Mouse (Mus musculus) embryonic stem cell, embryonic (primary cell): Measurements from ENCODE around the gene Gm9376.

Source experiments
- CTCF ChIA-PET, 4 experiments: fragments of 300-600 bp in 2 of 4; fragments of 350-600 bp in 2 of 4; sonication (Branson Sonifier 250); formaldehyde crosslinking; loops; one replicate each; lab custom pipeline; 2022; ENCODE audit warnings: inconsistent platforms in 2 of 4; lab: Charles Lee
- POLR2A ChIA-PET, 4 experiments: fragments of 300-600 bp in 2 of 4; fragments of 350-600 bp in 2 of 4; sonication (Branson Sonifier 250); formaldehyde crosslinking; loops; one replicate each; lab custom pipeline; 2022; ENCODE audit warnings: antibody characterized with exemption in 4 of 4, inconsistent platforms in 1 of 4; lab: Charles Lee

Gene Gm9376

GRCm38 (mm10) chr14:118266660-118267059 is at the start of gene Gm9376:
Gm9376 (plus strand) TSS chr14:118266960.
- ChIA-PET CTCF (no interaction called here), POLR2A (no interaction called here)

GRCm38 (mm10) chr14:118220885-118221284 is 45.9 kb upstream of the Gm9376 start:
- ChIA-PET CTCF (interaction anchor here in 1 of 4 experiments (0.6 to 0.9 kb wide), 2 partner anchors 205 to 256 kb away, joined by 3 read pairs; no protein-coding TSS in a partner anchor), POLR2A (interaction anchor here in 2 of 4 experiments (1.2 to 1.5 kb wide), 2 partner anchors 12 to 16 kb away, joined by 3 to 5 read pairs; partner anchors contain the start of gene Sox21 (in 1 of the 2))

GRCm38 (mm10) chr14:118225061-118225743 is 41.6 kb upstream of the Gm9376 start:
- POLR2A ChIA-PET: interaction anchor here in 1 of 4 experiments (0.6 to 1.5 kb wide), 3 partner anchors 10 to 128 kb away, joined by 3 to 6 read pairs (median 3); partner anchors contain the start of gene Sox21
- CTCF ChIA-PET: interaction anchor here in 3 of 4 experiments (0.6 to 0.8 kb wide), 3 partner anchors 21 to 465 kb away, joined by 3 to 5 read pairs (median 4); no protein-coding TSS in a partner anchor

GRCm38 (mm10) chr14:118225911-118226310 is 40.8 kb upstream of the Gm9376 start:
- ChIA-PET CTCF (interaction anchor here in 2 of 4 experiments (0.6 to 0.8 kb wide), 2 partner anchors 22 to 464 kb away, joined by 4 to 5 read pairs; no protein-coding TSS in a partner anchor), POLR2A (interaction anchor here in 3 of 4 experiments (0.6 to 3.4 kb wide), 4 partner anchors 10 to 129 kb away, joined by 3 to 14 read pairs (median 4); partner anchors contain the start of gene Sox21 (in 2 of the 3))

- POLR2A ChIA-PET: interaction anchor here (0.6 to 3.4 kb wide), 8 partner anchors 10 to 42 kb away, joined by 3 to 14 read pairs (median 4); partner anchors contain the start of gene Sox21 (in 3 of the 4)
These were observed 40.1 kb upstream of the Gm9376 start for GRCm38 (mm10) chr14:118226471-118227155.

GRCm38 (mm10) chr14:118232381-118232970 is 34.3 kb upstream of the Gm9376 start:
- ChIA-PET CTCF (no interaction called here), POLR2A (interaction anchor here in 1 of 4 experiments (1.0 kb wide), 1 partner anchor 11 kb away, joined by 3 read pairs; no protein-coding TSS in a partner anchor)

More at GRCm38 (mm10) chr14:118226471-118227155, 40.1 kb upstream of the Gm9376 start:
- CTCF ChIA-PET: interaction anchor here in 3 of 4 experiments (0.6 to 0.8 kb wide), 6 partner anchors 71 to 604 kb away, joined by 3 to 5 read pairs (median 4); no protein-coding TSS in a partner anchor

DNA sequence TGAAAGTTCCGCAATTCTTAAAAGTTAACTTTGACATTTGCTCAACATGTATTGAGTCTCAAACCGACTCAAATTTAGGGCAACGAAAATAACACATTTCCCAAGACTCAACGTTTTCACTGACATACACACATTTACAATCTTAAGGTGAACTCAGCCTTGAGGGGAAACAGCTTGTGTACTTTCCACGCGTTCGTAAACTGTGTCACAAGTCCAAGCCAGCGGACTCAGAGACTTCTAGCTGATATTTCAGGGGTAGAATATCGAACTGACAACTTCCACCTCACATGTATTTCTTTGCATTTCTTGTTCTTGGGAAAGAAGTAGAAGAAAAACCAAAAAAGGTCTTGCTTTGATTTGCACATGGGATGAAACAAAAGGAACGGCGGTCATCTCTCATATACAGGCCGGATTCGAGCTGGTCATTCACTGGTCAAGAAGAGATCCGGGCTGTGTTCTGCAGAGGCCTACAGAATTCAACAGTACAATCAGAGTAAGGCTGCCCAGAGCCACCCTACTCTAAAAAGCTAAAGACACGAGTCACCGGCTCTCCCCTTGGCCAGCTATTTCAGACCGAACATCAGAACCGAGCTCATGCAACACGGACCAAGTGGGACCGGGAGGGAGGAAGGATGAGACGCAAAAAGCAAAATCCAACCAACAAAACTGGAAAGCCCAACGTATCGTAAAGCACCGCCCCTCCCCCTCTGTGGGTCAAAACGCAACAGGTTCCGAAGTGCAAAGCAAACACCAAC is 32.8 kb upstream of the Gm9376 start:
- ChIA-PET CTCF (no interaction called here), POLR2A (interaction anchor here in 3 of 4 experiments (0.6 to 0.8 kb wide), 3 partner anchors 59 to 435 kb away, joined by 3 to 5 read pairs (median 3); no protein-coding TSS in a partner anchor)

- ChIA-PET CTCF (no interaction called here), POLR2A (interaction anchor here in 1 of 4 experiments (0.5 kb wide), 1 partner anchor 172 kb away, joined by 3 read pairs; no protein-coding TSS in a partner anchor)
These were observed 32.1 kb upstream of the Gm9376 start for GRCm38 (mm10) chr14:118234541-118235210.

- POLR2A ChIA-PET: interaction anchor here in 1 of 4 experiments (0.5 to 0.7 kb wide), 2 partner anchors 10 to 173 kb away, joined by 3 read pairs; no protein-coding TSS in a partner anchor
- CTCF ChIA-PET: no interaction called here
These were observed 31.3 kb upstream of the Gm9376 start for GRCm38 (mm10) chr14:118235361-118235972.

DNA sequence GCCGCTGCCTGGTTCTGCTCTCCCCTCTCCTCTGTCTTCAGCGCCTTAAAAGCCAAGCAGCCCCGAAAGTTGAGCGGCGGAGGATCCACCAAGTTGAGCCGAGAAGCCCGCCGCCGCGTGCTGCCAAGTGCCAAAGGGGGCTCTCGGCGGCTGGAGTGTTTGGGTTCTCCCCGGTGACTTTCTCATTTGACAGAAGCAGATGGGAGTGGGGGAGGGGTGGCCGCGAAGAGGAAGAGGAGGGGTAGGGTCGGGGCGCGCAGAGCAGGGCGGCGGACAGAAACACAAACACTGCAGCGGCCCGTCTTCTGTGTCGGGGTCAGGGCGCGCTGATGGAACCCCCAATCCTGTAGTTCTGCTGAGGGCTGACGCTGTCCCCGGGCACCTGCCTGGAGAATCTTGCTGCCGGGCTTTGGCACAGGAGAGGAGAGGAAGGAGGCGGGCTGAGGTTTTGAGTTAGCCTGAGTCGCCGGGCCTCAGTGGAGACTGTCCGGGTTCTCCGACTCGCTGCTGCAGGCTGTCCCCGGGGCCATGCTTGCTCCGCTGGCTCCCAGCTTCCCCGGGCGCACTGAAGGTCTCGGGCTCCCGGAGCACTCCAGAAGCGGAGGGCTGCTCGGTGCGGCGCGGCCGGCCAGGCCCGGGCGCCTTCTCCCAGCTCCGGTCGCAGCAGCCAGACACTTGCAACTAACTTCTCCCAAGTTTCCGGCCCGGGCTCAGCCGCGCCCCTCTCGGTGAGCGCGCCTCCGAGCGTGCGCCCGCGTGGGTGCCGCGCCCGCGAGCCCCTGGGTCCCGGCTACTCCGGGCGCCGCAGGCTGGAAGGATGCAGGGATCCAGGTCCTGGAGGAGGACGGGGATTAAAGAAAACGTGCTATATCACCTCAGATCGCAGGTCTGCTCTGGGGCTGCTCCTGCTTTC is 30.5 kb upstream of the Gm9376 start:
- CTCF ChIA-PET: interaction anchor here in 3 of 4 experiments (0.5 to 1.0 kb wide), 4 partner anchors 7 to 56 kb away, joined by 3 read pairs; no protein-coding TSS in a partner anchor
- POLR2A ChIA-PET: interaction anchor here in 3 of 4 experiments (0.6 to 1.7 kb wide), 19 partner anchors 9 to 643 kb away, joined by 3 to 14 read pairs (median 3); partner anchors contain the start of gene Tgds (in 2 of the 3)

DNA sequence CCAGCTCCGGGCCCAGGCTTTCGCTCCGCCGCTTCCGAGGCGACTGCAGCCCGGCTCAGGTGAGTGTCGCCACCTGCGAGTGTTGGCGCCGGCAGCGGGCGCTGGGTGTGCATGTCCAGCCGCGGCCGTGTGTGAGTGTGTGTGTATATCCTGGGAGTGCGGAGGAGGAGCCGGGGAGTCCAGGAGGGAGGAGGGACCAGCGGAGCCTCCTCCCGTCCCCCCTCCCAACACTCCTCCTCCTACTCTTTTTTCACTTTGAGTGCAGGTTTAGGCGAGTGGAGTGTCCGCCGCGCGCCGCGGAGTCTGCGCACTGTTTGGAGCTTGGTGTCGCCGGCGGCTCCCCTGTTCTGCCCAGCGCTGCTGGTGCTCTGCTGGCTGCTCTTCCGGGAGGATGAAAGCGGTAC is 29.9 kb upstream of the Gm9376 start, which contains the start of gene Sox21:
Gene Sox21 (minus strand): TSS at position 145 of the 404 bp plus-strand sequence.
- ChIA-PET POLR2A (interaction anchor here in 3 of 4 experiments (0.5 to 1.7 kb wide), 24 partner anchors 9 to 978 kb away, joined by 3 to 14 read pairs (median 4); partner anchors contain the start of gene Tgds (in 2 of the 3)), CTCF (interaction anchor here in 3 of 4 experiments (0.5 to 1.0 kb wide), 5 partner anchors 8 to 76 kb away, joined by 3 to 5 read pairs (median 3); no protein-coding TSS in a partner anchor)

GRCm38 (mm10) chr14:118237786-118238185 is 29.0 kb upstream of the Gm9376 start:
- CTCF ChIA-PET: interaction anchor here in 1 of 4 experiments (0.7 to 0.9 kb wide), 2 partner anchors 30 to 75 kb away, joined by 4 to 5 read pairs; no protein-coding TSS in a partner anchor
- POLR2A ChIA-PET: interaction anchor here in 3 of 4 experiments (0.5 to 1.7 kb wide), 13 partner anchors 10 to 237 kb away, joined by 3 to 14 read pairs (median 4); no protein-coding TSS in a partner anchor

GRCm38 (mm10) chr14:118239351-118239750 is 27.4 kb upstream of the Gm9376 start:
- CTCF ChIA-PET: interaction anchor here in 1 of 4 experiments (0.6 kb wide), 2 partner anchors 218 to 470 kb away, joined by 4 read pairs; no protein-coding TSS in a partner anchor
- POLR2A ChIA-PET: interaction anchor here in 1 of 4 experiments (1.1 to 1.2 kb wide), 2 partner anchors 11 to 12 kb away, joined by 3 read pairs; no protein-coding TSS in a partner anchor

- POLR2A ChIA-PET: interaction anchor here in 1 of 4 experiments (0.6 to 0.8 kb wide), 2 partner anchors 10 to 230 kb away, joined by 3 read pairs; no protein-coding TSS in a partner anchor
- CTCF ChIA-PET: no interaction called here
These were observed 25.3 kb upstream of the Gm9376 start for GRCm38 (mm10) chr14:118241416-118241815.

DNA sequence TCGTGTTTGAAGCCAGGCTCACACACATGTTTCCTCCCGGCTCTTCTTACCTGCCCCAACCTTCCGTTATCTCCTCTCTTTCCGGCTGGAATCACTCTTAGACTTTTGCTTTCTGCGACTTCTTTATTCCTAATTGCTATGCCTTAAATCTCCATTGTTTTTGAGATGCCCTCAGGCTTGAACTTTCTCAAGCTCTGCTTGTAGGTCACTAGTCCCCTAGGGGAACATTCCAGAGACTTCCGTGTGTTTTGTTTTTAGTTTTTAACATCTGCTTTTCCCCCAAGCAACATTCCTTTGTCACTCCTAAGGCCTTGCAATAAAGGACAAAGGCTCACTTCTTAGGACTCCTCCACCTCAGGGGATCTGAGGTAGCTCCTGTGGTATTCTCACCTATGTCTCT is 13.4 kb upstream of the Gm9376 start:
- POLR2A ChIA-PET: interaction anchor here in 2 of 4 experiments (1.0 to 1.8 kb wide), 3 partner anchors 10 to 25 kb away, joined by 3 to 5 read pairs (median 3); partner anchors contain the start of gene Sox21 (in 1 of the 2)
- CTCF ChIA-PET: no interaction called here
